Mouse (Mus musculus) heart, adult 9 months (tissue): ENCODE data around the gene Clps.
A peak's percentile ranks its signal among the peaks of the same experiment; 100 is the strongest.

ENCODE experiments used
- DNase-seq, 2 experiments: peaks; one replicate each; pipeline ENCODE4 v3.0.0; 2022; ENCODE audit warnings: low spot score in 2 of 2

Gene Clps

GRCm38 (mm10) chr17:28553040-28553793 lies 7.3 kb downstream of the Clps start:
- peak; percentile 39 to 58 for DNase-seq

- no peak for DNase-seq
These were observed 11.5 kb downstream of the Clps start, which contains the start of gene Clpsl2 for GRCm38 (mm10) chr17:28549111-28549510. Gene Clpsl2 (plus strand): TSS chr17:28549411.

GRCm38 (mm10) chr17:28548550-28548949 lies 12.0 kb downstream of the Clps start:
- no peak for DNase-seq

GRCm38 (mm10) chr17:28546925-28547324 lies 13.6 kb downstream of the Clps start:
- no peak for DNase-seq

GRCm38 (mm10) chr17:28537881-28538280 lies 22.7 kb downstream of the Clps start:
- DNase-seq, result no peak

GRCm38 (mm10) chr17:28533327-28533726 lies 27.2 kb downstream of the Clps start:
- no peak for DNase-seq

- no peak for DNase-seq
These were observed 28.0 kb downstream of the Clps start for GRCm38 (mm10) chr17:28532557-28532956.

GRCm38 (mm10) chr17:28531946-28532345 lies 28.6 kb downstream of the Clps start:
- DNase-seq, result no peak

- DNase-seq, result no peak
These were observed 30.1 kb downstream of the Clps start, which contains the start of gene Armc12 for GRCm38 (mm10) chr17:28530506-28530905. Gene Armc12 (plus strand): TSS chr17:28530806.

GRCm38 (mm10) chr17:28529116-28529515 lies 31.4 kb downstream of the Clps start:
- no peak for DNase-seq

- DNase-seq, result peak; percentile 76 to 85
These were observed 32.6 kb downstream of the Clps start for GRCm38 (mm10) chr17:28528043-28528351.

- no peak for DNase-seq
These were observed 33.2 kb downstream of the Clps start for GRCm38 (mm10) chr17:28527184-28528042.

- DNase-seq, result no peak
These were observed 35.6 kb downstream of the Clps start for GRCm38 (mm10) chr17:28524831-28525430.

GRCm38 (mm10) chr17:28524009-28524695 lies 36.4 kb downstream of the Clps start:
- DNase-seq, result peak in 1 of 2 experiments; percentile 31

- DNase-seq, result no peak
These were observed 37.1 kb downstream of the Clps start for GRCm38 (mm10) chr17:28523355-28524008.

- peak; percentile 95 to 97 for DNase-seq
These were observed 37.8 kb downstream of the Clps start for GRCm38 (mm10) chr17:28522623-28523354.

GRCm38 (mm10) chr17:28521920-28522319 lies 38.6 kb downstream of the Clps start:
- peak in 1 of 2 experiments; percentile 12 for DNase-seq

- DNase-seq, result peak in 1 of 2 experiments; percentile 5
These were observed 39.4 kb downstream of the Clps start for GRCm38 (mm10) chr17:28521071-28521726.

GRCm38 (mm10) chr17:28520561-28520960 lies 40.0 kb downstream of the Clps start:
- DNase-seq, result peak in 1 of 2 experiments; percentile 2

GRCm38 (mm10) chr17:28519827-28520226 lies 40.7 kb downstream of the Clps start:
- DNase-seq, result no peak
